Mouse (Mus musculus) megakaryocyte, embryonic 14.5 days (primary cell): Measurements from ENCODE around the gene Rnf17.

Experiments used
- FLI1 ChIP-seq: IDR thresholded peaks from 2 replicates; pipeline ENCODE4 v1.6.1; 2012; ENCODE audit warnings: low read length, inconsistent platforms, mixed read lengths
- GATA1 ChIP-seq: IDR thresholded peaks from 3 replicates; pipeline ENCODE4 v1.6.1; 2012; ENCODE audit warnings: mixed read lengths, low read length, inconsistent platforms, borderline replicate concordance

GRCm38 (mm10) chr14:56354803-56355202 is 47.6 kb upstream of the Rnf17 start:
- TF ChIP-seq GATA1 = no peak
- TF ChIP-seq FLI1 = no peak
